Mouse (Mus musculus): Measurements from ENCODE around the gene Stard5.

Gene Stard5

GRCm38 (mm10) chr7:83631828-83632681 lies at the start of gene Stard5:
Gene Stard5 (plus strand): TSS chr7:83631959.
- DNase-seq (ENCODE audit: low spot score in 2 of 2) = peak; percentile 83 to 87

DNA sequence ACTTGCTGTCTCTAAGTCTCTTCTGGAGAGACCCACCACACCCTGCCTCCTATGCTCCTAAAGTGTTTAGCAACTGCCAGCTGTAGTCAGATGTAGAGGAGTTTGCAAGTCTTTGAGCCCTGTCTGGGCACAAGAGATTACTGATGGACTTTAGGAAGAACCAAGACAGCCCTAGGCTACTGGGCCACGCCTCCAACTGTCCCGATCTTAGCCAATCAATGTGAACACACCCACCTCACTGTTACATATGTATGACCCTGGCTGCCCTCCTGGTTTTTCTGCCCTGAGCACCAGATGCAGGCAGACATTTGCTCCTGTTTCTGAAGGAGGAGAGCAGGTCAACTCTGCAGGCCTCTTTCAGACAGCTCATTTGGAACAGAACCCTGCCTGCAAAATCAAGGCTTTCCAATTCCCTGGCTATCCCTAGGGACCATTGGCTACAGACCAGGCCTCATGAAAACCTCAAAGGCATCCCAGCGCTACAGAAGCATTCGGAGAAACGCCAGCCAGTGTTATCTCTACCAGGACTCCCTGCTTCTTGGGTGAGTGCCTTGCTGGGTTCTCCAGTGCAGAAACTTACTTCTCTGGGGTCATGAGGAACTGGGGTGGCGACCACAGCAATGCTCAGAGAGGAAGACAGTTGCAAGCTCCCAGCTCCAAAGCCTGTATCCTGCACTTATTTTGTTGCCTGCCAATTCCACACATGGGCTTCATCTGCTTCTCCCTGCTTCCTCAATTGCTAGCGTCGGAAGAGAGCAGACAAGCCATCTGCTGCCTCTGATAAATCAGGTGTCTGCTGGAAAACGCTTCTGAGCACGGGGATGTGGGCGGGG lies 46.9 kb upstream of the Stard5 start, which contains the start of gene Tmc3:
Gene Tmc3 (plus strand): TSS at position 289 of the 833 bp plus-strand sequence.
- DNase-seq (ENCODE audit: low spot score in 2 of 2) = no peak

- DNase-seq (ENCODE audit: low spot score in 2 of 2) = no peak
These were observed 37.7 kb upstream of the Stard5 start for GRCm38 (mm10) chr7:83594056-83594455.

DNA sequence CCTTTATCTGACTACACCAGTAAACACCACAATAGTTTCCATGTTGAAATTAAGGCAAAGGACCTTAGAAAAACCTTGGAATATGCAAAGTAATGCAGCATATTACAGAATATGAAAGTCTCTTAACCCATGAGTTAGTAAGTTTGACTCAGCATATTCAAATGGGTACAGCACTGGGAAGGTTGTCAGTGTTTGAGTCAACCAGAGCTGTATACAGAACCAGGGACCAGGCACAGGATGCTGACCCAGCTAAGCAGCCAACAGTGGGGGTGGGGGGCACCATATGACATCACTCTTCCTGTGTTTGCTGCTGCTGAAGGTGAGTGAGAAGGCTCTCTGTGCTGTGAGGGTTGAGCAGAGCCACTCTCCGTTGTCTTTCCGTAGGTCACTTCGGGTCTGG lies 34.7 kb upstream of the Stard5 start:
- DNase-seq (ENCODE audit: low spot score in 2 of 2) = no peak

DNA sequence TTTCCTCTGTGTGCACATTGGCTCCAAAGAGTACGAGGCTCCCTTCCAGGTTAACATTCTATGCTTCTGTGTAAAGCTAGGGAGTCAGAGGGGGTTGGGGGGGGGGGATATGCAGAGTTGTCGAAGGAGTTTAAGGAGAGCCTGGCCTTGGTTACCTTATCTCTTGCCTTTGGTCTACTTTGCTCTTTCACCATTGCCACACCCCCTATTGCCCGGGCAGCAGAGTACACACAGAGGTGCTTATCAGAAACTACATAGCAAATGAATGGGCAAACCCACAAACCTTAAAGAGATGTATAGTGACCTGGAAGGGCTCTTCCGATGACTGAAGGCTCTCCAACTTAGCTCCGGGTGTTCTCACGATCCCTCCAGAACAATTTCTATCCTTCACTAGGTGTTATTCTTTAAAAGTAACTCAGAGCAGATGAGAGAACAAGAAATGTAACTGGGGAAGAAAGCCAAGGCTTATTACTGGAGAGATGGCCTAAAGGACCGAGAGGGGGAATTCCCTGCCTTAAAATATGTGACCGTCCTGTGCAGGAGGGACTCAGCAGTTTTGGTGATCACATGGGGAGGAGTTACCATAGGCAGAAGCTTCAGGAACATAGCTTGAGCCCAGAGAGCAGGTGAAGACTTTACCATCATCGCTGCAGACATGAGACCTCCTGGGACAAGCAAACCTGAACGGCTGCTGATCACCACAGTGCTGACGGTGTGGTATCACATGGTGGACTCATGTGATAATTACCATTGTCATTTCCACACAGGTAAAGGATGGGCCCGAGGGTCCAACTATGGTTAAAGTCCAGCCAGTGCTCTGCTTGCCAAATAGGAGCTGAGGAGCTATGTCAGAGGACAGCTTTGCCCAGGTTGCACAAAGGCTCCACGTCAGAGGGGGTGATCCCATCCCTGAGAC lies 32.5 kb upstream of the Stard5 start:
- DNase-seq (ENCODE audit: low spot score in 2 of 2) = no peak

DNA sequence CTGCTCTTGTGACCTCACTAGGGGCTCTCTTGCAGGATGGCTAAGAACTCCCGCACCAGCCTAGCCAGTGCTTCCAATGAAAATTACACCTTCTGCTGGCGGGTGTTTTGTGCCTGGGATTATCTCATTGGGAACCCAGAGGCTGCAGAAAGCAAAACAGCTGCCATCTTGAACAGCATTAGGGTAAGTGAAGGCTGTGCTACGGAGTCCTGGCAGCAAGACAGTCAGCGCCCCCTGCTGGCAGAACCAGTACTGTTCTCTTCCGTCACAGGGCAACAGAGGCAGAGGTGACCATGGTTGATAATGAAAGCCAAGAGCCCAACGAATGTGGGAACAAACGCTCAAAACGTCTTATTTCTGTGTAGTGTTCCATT lies 31.9 kb upstream of the Stard5 start:
- DNase-seq (ENCODE audit: low spot score in 2 of 2) = peak; percentile 8 to 63

GRCm38 (mm10) chr7:83604180-83604944 lies 27.4 kb upstream of the Stard5 start:
- no peak for DNase-seq (ENCODE audit: low spot score in 2 of 2)

DNA sequence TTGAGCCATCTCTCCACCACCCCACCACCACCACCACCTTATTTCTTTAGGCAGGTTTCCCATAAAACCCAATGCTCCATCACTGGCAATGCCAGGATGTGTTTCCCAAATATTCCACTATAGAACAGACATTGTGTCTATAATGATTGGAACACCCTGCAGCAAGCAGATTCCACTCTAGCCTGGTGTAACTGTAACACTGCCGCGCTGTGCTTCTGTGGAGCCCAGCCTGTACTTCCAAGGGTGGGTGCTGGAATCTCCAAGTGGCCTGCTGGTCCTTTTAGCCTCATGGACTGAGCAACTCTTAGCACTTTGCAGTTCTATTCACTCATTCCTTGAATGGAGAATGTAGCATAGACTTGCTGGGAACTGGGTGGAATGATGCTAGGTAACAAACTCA lies 25.0 kb upstream of the Stard5 start:
- no peak for DNase-seq (ENCODE audit: low spot score in 2 of 2)

- DNase-seq (ENCODE audit: low spot score in 2 of 2) = no peak
These were observed 21.9 kb upstream of the Stard5 start for GRCm38 (mm10) chr7:83609891-83610290.

GRCm38 (mm10) chr7:83611886-83612285 lies 19.9 kb upstream of the Stard5 start:
- DNase-seq (ENCODE audit: low spot score in 2 of 2) = no peak

DNA sequence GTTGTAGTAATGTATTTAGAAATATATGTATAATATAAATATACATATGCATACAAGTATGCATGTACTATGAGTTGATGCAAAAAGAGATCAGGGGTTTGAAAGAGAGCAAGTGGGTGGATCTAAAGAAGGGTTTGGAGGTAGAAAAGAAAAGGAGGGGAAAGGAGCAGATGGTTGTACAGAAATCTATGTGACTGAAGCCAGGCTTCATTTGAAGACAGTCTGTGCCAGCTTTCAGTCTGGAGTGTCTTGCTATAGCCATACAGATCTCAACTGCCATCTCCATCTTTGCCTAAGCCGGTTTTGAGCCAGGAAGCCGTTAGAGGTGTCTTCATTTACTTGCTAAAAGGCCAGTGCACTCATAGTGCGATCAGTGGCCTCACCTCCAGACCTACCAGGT lies 16.5 kb upstream of the Stard5 start:
- DNase-seq (ENCODE audit: low spot score in 2 of 2) = no peak

DNA sequence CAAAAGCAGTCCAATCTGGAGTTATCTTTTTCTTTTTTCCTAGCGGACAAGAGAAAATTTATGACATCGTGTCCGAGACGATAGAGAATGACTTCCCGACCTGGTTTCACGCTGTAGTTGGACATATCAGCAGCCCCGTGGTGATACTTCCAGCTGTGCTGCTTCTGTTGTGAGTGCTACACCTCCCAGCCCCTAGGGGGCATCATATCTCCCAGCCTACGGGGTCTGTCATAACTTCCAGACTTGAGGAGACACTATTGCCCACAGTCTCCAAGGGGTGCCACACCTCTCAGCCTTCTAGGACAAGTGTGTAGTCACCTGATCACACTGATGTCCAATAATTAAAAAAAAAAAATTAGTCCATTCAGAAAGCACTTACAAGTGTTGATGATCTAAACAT lies 15.9 kb upstream of the Stard5 start:
- no peak for DNase-seq (ENCODE audit: low spot score in 2 of 2)

- DNase-seq (ENCODE audit: low spot score in 2 of 2) = no peak
These were observed 15.5 kb upstream of the Stard5 start for GRCm38 (mm10) chr7:83616268-83616667.

DNA sequence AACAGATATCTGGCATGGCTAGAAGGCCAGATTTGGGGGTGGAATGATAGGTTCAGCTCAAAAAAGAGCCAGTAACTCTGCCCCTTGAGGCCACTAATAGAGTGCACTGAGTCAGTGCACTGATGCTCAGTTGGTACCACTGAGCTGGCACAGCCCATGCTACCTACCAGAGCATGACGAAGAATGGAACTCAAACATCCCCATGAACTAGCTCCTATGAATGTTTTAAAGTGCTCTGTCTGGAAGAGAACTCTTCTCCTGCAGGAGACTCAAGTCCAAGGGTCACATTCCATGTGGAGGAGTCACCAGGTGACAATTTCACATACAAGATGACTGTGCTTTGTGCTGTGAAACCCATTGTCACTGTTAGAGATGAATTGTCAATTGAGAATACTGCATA lies 13.1 kb upstream of the Stard5 start:
- DNase-seq (ENCODE audit: low spot score in 2 of 2) = no peak

GRCm38 (mm10) chr7:83622582-83622981 lies 9.2 kb upstream of the Stard5 start:
- no peak for DNase-seq (ENCODE audit: low spot score in 2 of 2)

- no peak for DNase-seq (ENCODE audit: low spot score in 2 of 2)
These were observed 7.7 kb upstream of the Stard5 start for GRCm38 (mm10) chr7:83624065-83624464.

GRCm38 (mm10) chr7:83626557-83627257 lies 5.1 kb upstream of the Stard5 start:
- DNase-seq (ENCODE audit: low spot score in 2 of 2) = no peak

- no peak for DNase-seq (ENCODE audit: low spot score in 2 of 2)
These were observed 4.4 kb upstream of the Stard5 start for GRCm38 (mm10) chr7:83627369-83627768.

DNA sequence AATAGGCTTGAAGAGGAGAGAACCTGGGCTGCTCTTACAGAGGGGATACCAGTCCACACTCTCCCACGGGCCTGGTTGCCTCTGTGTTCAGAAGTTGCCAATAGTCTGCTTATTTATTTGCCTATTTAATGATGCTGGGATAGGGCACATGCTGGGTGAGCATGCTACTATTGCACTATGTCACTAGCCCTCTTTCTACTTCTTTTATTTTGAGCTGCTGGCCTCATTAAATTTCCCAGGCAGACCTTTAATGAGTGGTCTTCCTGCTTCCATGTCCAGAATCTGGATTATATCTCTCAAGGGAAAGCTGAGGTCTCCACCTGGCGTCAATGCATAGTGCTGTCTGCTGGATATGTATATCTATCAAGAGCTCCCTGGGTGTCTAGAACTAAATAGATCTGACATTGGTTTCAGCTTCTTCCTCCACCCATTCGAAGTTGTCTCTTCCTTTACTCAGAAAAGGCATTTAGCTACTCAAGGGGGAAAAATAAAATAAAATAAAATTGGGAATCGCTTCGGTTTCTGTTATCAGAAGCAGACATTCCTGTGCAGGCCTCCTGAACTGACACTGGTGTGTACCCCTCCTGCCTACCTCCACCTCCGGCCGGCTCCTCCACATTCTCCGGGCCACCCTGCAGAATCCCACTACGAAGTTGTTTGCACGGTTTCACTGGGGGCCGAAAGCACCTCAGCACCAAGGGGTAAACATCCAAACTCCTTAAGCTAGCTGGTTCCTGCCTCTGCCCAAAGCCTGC lies 509 bp upstream of the Stard5 start:
- DNase-seq (ENCODE audit: low spot score in 2 of 2) = no peak

- no peak for DNase-seq (ENCODE audit: low spot score in 2 of 2)
These were observed 942 bp downstream of the Stard5 start for GRCm38 (mm10) chr7:83632682-83633120.
